Mouse (Mus musculus): ENCODE data around the gene A930033H14Rik. TPM values are rescaled to one million over a fixed set of nuclear protein-coding genes. Genes with fewer than 3 reads are reported as not detected.

A930033H14Rik gene
- polyA plus RNA-seq (2014; fragmentation: Illumina TruSeq; extraction: RNeasy Lipid Tissue Mini Kit (QIAGEN cat#74804); ENCODE audit: low read depth, low replicate concordance), result 2.0 TPM

DNA sequence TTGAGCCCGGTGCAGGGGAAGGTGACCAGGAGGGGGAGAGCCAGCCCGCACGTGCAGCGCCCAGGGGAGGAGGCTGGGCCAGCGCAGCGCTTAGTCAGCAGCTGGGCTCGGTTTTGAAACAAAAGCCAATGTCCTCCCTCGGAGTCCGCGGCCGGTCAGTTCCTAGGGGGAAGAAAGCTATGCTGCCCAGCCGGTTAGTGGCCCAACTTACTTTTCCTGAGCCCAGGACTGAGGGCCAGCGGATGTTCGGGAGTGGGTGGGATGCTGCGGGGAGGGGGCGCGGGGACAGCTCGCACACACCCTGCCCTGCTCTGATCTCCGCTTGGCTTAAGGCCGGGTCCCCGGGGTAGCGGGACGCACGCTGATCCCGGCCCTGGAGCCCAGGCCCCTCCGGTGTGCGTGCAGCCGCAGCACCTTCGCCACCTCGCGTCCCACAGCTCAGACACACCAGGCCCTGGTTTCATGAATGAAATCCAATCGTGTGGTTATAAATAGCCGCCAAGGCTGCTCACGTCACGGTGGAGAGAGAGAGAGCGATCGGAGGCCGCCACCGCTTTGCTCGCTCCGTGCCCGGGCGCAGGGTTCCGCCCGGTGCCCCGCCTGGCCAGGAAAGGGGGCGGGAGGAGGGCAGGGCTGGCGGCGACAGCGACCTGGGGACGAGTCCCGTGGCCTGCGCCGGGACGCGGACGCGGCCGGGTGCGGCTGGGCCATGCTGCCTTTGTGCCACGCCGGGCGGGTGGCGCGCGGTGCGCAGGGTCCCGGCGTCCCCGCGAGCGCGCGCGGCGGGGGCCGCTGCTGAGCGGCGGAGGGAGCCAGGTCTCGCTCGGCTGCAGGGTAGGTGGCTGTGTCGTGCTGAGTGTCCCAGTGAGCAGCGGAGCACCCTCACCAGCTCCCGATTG is at the start of gene A930033H14Rik:
Gene A930033H14Rik, minus strand, starts transcription at position 557 of the 899 bp plus-strand sequence.

Other genes starting within 250 kb of the A930033H14Rik start
- 14.6 TPM for gene Rhobtb1, start 61.7 kb downstream of the A930033H14Rik start, polyA plus RNA-seq (2014; fragmentation: Illumina TruSeq; extraction: RNeasy Lipid Tissue Mini Kit (QIAGEN cat#74804); ENCODE audit: low read depth, low replicate concordance)
- 103 TPM for gene Cdk1, start 139.8 kb upstream of the A930033H14Rik start, polyA plus RNA-seq (2014; fragmentation: Illumina TruSeq; extraction: RNeasy Lipid Tissue Mini Kit (QIAGEN cat#74804); ENCODE audit: low read depth, low replicate concordance)
- gene Ank3, start 185.7 kb upstream of the A930033H14Rik start, polyA plus RNA-seq (2014; fragmentation: Illumina TruSeq; extraction: RNeasy Lipid Tissue Mini Kit (QIAGEN cat#74804); ENCODE audit: low read depth, low replicate concordance), result 13.5 TPM

All from testis, adult 10 weeks (tissue).